Mouse (Mus musculus) stomach, embryonic 15.5 days (tissue): ENCODE data around the gene Rad9b. TPM values are rescaled to one million over a fixed set of nuclear protein-coding genes. Genes with fewer than 3 reads are reported as not detected.

Experiments
- ATAC-seq: fragments of 200-750 bp; cut with Nextera tagmentation; 2 replicates; pipeline ENCODE4 v1.8.0; 2017; ENCODE audit warnings: low read depth, moderate number of reproducible peaks, moderate TSS enrichment; ENCODE audit not compliant: insufficient read depth, low FRiP score
- H3K27ac ChIP-seq: fragments of 300-500 bp; sonication (generic); 2 replicates; pipeline ENCODE4 v1.5.1; 2015; ENCODE audit warnings: mild to moderate bottlenecking, inconsistent platforms
- H3K27me3 ChIP-seq: fragments of 300-500 bp; sonication (generic); replicated peaks from 2 replicates; pipeline ENCODE4 v1.6.1; 2015; ENCODE audit warnings: inconsistent platforms
- H3K36me3 ChIP-seq: fragments of 300-500 bp; sonication (generic); 2 replicates; pipeline ENCODE4 v1.6.1; 2015; ENCODE audit warnings: inconsistent platforms
- H3K4me1 ChIP-seq: fragments of 300-500 bp; sonication (generic); 2 replicates; pipeline ENCODE4 v1.6.1; 2015; ENCODE audit warnings: inconsistent platforms
- H3K4me2 ChIP-seq: fragments of 300-500 bp; sonication (generic); 2 replicates; pipeline ENCODE4 v1.6.1; 2015; ENCODE audit warnings: mild to moderate bottlenecking, inconsistent platforms
- H3K4me3 ChIP-seq: fragments of 300-500 bp; sonication (generic); replicated peaks from 2 replicates; pipeline ENCODE4 v1.5.1; 2015; ENCODE audit warnings: inconsistent platforms
- H3K9ac ChIP-seq: fragments of 300-500 bp; sonication (generic); 2 replicates; pipeline ENCODE4 v1.6.1; 2015; ENCODE audit warnings: inconsistent platforms
- H3K9me3 ChIP-seq: fragments of 300-500 bp; sonication (generic); 2 replicates; pipeline ENCODE4 v1.6.1; 2016; ENCODE audit warnings: inconsistent platforms
- WGBS: fragments of 180-500 bp; shearing (Covaris S2); methylation state at CpG from one replicate; pipeline ENCODE4 v1.1.7; 2015; 5-methylcytosine and 5-hydroxymethylcytosine counted together
- polyA plus RNA-seq: library from polyadenylated mRNA; unstranded; fragments of >200 nt; fragmentation: Nextera tagmentation; extraction: Ambion mirVana; gene quantifications from 2 replicates; pipeline ENCODE4 v1.2.1, GENCODE M21; 2015

Rad9b gene
- polyA plus RNA-seq, 1 experiment from 2014 or later: 11.4 TPM

DNA sequence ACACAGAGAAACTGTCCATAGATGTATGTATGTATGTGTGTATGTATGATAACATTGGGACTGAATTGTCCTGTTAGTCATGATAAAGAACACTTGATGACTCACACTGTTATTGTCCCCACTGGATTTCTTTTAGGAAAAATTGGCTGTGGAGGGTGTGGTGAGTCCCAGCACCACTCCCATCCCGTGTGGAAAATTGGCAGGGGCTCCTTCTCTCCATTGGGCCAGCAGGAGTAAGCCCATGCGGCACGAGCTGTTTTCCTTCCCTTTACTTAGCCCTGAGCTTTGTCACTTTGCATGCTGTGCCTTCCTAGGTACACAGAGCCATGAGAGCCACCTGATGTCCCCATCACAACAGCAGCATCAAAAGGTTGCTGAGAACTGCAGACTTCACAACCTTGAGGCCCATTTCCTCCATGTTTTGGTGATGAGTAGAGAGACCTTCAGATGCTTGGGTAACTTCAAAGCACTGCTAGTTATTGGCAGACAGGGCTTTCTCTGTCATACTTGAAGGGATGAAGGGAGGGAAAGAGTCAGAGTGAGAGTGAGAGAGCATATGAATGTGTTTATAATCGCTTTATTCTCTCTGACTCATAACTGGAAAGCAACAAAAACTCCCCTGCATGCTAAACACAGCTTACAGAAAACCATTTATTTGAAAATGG, 65.8 kb downstream of the Rad9b start:
- no peaks in the 10 kb centered on the region for H3K9me3 ChIP-seq
- no peak for ATAC-seq
- H3K4me1 ChIP-seq: peaks cover 38% of the 10 kb centered on the region
- 73% methylated on average over 4 of the region's 4 CpGs for WGBS
- no peak overlapping the region for H3K4me2 ChIP-seq
- H3K27me3 ChIP-seq: no peaks in the 10 kb centered on the region
- H3K9ac ChIP-seq: no peak overlapping the region
- no peak overlapping the region for H3K27ac ChIP-seq
- H3K36me3 ChIP-seq: no peaks in the 10 kb centered on the region
- no peak overlapping the region for H3K4me3 ChIP-seq

- Histone ChIP-seq H3K27ac (no peak overlapping the region), H3K9ac (no peak overlapping the region), H3K4me1 (peaks cover 27% of the 10 kb centered on the region), H3K9me3 (no peaks in the 10 kb centered on the region), H3K36me3 (no peaks in the 10 kb centered on the region), H3K4me3 (no peak overlapping the region), H3K27me3 (no peaks in the 10 kb centered on the region), H3K4me2 (no peak overlapping the region)
- no peak for ATAC-seq
- WGBS: 81% methylated on average over 4 of the region's 4 CpGs
Measured at GRCm38 (mm10) chr5:122287026-122287425, 67.0 kb downstream of the Rad9b start.

GRCm38 (mm10) chr5:122286191-122286590, 67.8 kb downstream of the Rad9b start:
- H3K9me3 ChIP-seq: no peaks in the 10 kb centered on the region
- 82% methylated on average over 10 of the region's 10 CpGs for WGBS
- H3K9ac ChIP-seq: no peak overlapping the region
- no peaks in the 10 kb centered on the region for H3K36me3 ChIP-seq
- peak overlapping the region; percentile 99; the same call in 1 of the 2 replicates for H3K4me3 ChIP-seq
- peak overlapping the region; percentile 87 for H3K4me2 ChIP-seq
- H3K4me1 ChIP-seq: peaks cover 22% of the 10 kb centered on the region
- H3K27me3 ChIP-seq: no peaks in the 10 kb centered on the region
- ATAC-seq: no peak
- H3K27ac ChIP-seq: no peak overlapping the region

DNA sequence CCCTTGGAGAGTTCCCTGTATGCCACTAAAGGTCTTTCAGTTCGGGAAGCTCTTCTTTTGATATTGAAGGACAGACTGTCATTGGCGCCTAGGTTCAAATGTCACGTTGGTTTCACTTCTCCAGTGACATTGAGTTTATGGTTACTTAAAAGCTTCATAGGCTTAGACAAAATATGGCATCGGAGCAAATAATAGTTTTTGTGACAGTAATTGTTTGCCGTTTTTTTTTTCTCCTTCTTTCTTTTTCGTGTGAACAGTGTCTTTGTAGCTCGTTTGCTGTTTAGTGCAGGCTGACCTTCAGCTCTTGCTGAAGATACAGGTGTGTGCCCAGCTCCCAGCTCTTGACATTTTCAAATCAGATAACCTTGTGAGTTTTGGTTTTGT, 68.3 kb downstream of the Rad9b start:
- Histone ChIP-seq H3K9ac (0 out of 2 replicates have a peak overlapping the region, but pooled peaks have one; percentile 84), H3K4me3 (peak overlapping the region; percentile 99), H3K4me1 (peaks cover 23% of the 10 kb centered on the region), H3K27me3 (no peaks in the 10 kb centered on the region), H3K27ac (no peak overlapping the region), H3K4me2 (peak overlapping the region; percentile 87), H3K36me3 (no peaks in the 10 kb centered on the region), H3K9me3 (no peaks in the 10 kb centered on the region)
- no peak for ATAC-seq
- 40% methylated on average over 7 of the region's 7 CpGs for WGBS

GRCm38 (mm10) chr5:122285029-122285766, 68.8 kb downstream of the Rad9b start:
- H3K27me3 ChIP-seq: no peaks in the 10 kb centered on the region
- WGBS: under 1% methylated on average over 34 of the region's 34 CpGs
- peak overlapping the region; percentile 78; the same call in 1 of the 2 replicates for H3K27ac ChIP-seq
- H3K4me2 ChIP-seq: peak overlapping the region; percentile 87
- peak overlapping the region; percentile 84 for H3K9ac ChIP-seq
- peaks cover 28% of the 10 kb centered on the region for H3K4me1 ChIP-seq
- peak overlapping the region; percentile 99 for H3K4me3 ChIP-seq
- no peak; the same call in 1 of the 2 replicates for ATAC-seq
- no peaks in the 10 kb centered on the region for H3K36me3 ChIP-seq
- no peaks in the 10 kb centered on the region for H3K9me3 ChIP-seq

- peak within 1 kb of the TSS; percentile 78 for H3K27ac ChIP-seq
- under 1% methylated on average over 89 of the region's 114 CpGs for WGBS
- H3K4me1 ChIP-seq: peaks cover 30% of the 10 kb centered on the region
- H3K36me3 ChIP-seq: no peaks in the 10 kb centered on the region
- H3K4me3 ChIP-seq: peak within 1 kb of the TSS; percentile 99
- ATAC-seq: peak; percentile 89
- H3K9me3 ChIP-seq: no peaks in the 10 kb centered on the region
- no peaks in the 10 kb centered on the region for H3K27me3 ChIP-seq
- peak within 1 kb of the TSS; percentile 84 for H3K9ac ChIP-seq
- H3K4me2 ChIP-seq: peak within 1 kb of the TSS; percentile 87
Measured at GRCm38 (mm10) chr5:122284183-122285028, 69.6 kb downstream of the Rad9b start, which contains the start of gene Pptc7. Pptc7 (plus strand) TSS chr5:122284365.

- 16% methylated on average over 2 of the region's 2 CpGs for whole genome bisulfite sequencing
- no peak for ATAC-seq
- H3K9ac ChIP-seq: no peak overlapping the region
- peaks cover 30% of the 10 kb centered on the region for H3K4me1 ChIP-seq
- no peak overlapping the region for H3K27ac ChIP-seq
- peak overlapping the region; percentile 99 for H3K4me3 ChIP-seq
- peak overlapping the region; percentile 51 for H3K4me2 ChIP-seq
- H3K9me3 ChIP-seq: no peaks in the 10 kb centered on the region
- H3K27me3 ChIP-seq: no peaks in the 10 kb centered on the region
- no peaks in the 10 kb centered on the region for H3K36me3 ChIP-seq
Measured at GRCm38 (mm10) chr5:122283828-122284182, 70.2 kb downstream of the Rad9b start.

DNA sequence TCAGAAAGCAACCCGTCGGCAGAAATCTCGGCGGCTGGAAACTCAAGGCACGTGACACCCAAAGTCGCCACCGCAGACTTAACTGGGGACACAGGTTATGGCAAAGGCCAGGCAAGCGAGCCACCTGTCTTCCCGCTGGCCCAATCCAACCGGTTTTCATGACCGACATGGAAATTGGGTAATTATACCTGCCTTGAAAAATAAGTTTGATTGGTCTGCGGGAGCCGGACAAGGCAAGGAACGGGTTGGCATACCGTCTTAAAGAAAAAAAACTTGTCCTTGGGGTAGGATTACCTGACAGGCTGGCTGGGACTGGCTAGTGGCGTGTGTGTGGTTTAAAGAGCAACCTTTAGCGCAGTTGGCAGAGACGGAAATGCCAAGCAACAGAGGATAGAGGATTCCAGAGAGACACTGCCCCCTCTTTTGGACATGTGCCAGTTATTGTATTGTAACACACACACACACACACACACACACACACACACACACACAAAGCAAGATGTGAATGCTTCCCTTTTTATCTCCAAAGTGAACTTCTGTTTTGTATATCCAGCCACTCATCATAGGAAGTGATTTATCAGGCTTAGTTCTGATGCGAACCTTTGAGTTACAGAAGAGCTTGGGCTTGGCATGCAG, 73.1 kb downstream of the Rad9b start:
- H3K4me3 ChIP-seq: no peak overlapping the region; the same call in 1 of the 2 replicates
- no peaks in the 10 kb centered on the region for H3K36me3 ChIP-seq
- no peaks in the 10 kb centered on the region for H3K27me3 ChIP-seq
- no peak for ATAC-seq
- H3K4me1 ChIP-seq: peaks cover 20% of the 10 kb centered on the region
- H3K27ac ChIP-seq: peak overlapping the region; percentile 62
- WGBS: 29% methylated on average over 19 of the region's 19 CpGs
- no peak overlapping the region for H3K9ac ChIP-seq
- H3K4me2 ChIP-seq: peak overlapping the region; percentile 28
- H3K9me3 ChIP-seq: no peaks in the 10 kb centered on the region

DNA sequence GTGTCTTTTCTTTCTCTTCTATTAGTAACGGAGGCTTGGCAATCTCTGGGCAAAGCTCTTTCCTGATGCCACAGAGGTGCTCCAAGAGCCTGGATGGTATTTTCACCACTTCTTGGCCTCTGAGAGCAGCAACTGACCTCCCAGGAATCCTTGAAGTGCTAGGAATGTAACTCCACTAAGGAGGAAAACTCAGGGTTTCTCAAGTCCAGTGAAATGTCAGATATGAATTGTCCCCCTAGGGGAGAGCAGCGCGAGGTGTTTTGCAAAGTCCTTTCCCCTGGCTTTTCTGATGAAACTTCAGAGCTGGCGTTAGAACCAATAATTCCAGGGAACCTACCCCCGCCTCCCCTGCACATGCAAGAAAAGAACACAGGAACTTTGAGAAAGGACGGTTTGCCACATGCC, 73.6 kb downstream of the Rad9b start:
- no peak for ATAC-seq
- WGBS: 31% methylated on average over 6 of the region's 6 CpGs
- H3K4me2 ChIP-seq: peak overlapping the region; percentile 28
- H3K9me3 ChIP-seq: no peaks in the 10 kb centered on the region
- peaks cover 16% of the 10 kb centered on the region for H3K4me1 ChIP-seq
- H3K27me3 ChIP-seq: no peaks in the 10 kb centered on the region
- H3K4me3 ChIP-seq: no peak overlapping the region; the same call in 1 of the 2 replicates
- H3K36me3 ChIP-seq: no peaks in the 10 kb centered on the region
- H3K27ac ChIP-seq: peak overlapping the region; percentile 62
- H3K9ac ChIP-seq: no peak overlapping the region

DNA sequence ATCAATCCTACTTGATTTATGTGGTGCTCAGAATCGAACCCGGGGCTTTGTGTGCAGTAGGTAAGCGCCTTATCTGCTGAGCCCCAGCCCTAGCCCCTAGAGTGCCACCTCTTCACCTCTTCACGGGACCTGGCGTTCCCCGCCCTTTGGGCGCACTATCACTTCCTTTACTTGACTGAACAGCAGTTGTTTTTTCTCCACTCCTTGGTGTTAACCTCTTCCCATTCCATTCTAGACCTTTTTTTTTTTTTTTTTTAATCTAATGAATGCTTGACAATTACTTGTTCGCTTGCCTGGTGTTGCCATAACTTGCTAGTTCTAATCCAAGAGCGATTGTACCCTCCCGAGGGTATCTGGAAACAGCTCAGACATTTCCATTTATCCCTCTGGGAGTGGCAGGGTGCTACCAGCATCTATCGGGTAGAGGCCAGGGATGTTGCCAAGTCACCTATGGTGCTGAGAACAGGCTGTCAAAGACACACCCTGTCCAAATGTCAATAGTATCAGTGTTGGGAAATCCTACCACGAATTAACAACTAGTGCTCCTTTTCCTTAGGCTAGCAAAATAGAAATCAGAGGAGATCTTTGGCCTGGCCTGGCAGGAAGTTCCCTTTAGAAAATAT, 74.1 kb downstream of the Rad9b start:
- Histone ChIP-seq H3K9ac (no peak overlapping the region), H3K27ac (peak overlapping the region; percentile 62; the same call in 1 of the 2 replicates), H3K9me3 (no peaks in the 10 kb centered on the region), H3K4me1 (peaks cover 16% of the 10 kb centered on the region), H3K27me3 (no peaks in the 10 kb centered on the region), H3K4me2 (no peak overlapping the region), H3K36me3 (no peaks in the 10 kb centered on the region), H3K4me3 (no peak overlapping the region)
- ATAC-seq: no peak
- WGBS: 63% methylated on average over 12 of the region's 12 CpGs

DNA sequence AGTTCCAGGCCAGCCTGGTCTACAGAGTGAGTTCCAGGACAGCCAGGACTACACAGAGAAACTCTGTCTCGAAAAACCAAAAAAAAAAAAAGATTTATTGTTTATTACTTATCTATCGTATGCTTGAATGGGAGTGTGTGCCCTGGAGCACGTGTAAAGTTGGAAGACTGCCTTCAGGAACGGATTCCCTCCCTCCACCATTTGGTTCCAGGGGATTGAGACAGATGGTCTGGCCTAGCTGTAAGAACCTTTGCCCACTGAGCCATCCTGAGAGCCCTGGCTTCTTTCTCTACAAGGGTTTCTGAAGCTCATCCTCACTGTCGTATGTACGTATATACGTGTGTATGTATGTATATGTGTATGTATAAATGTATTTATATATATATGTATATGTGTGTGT, 75.1 kb downstream of the Rad9b start:
- Histone ChIP-seq H3K4me2 (no peak overlapping the region), H3K4me3 (no peak overlapping the region), H3K27ac (no peak overlapping the region), H3K9ac (no peak overlapping the region), H3K4me1 (peaks cover 16% of the 10 kb centered on the region), H3K27me3 (no peaks in the 10 kb centered on the region), H3K36me3 (no peaks in the 10 kb centered on the region), H3K9me3 (no peaks in the 10 kb centered on the region)
- 79% methylated on average over 7 of the region's 7 CpGs for WGBS
- no peak for ATAC-seq
